Mouse (Mus musculus) E14TG2a.4 (cell line): Measurements from ENCODE around the gene Fbxl22.

Experiments used
- CTCF ChIP-seq: conservative IDR thresholded peaks from 2 replicates; pipeline ENCODE4 v1.5.1; 2014; ENCODE audit warnings: low read length
- NANOG ChIP-seq: IDR thresholded peaks from 2 replicates; pipeline ENCODE4 v1.6.1; 2014; ENCODE audit warnings: borderline replicate concordance, low read length, mixed read lengths
- POU5F1 ChIP-seq: IDR thresholded peaks from 2 replicates; pipeline ENCODE4 v1.6.1; 2014; ENCODE audit warnings: low read length, borderline replicate concordance

DNA sequence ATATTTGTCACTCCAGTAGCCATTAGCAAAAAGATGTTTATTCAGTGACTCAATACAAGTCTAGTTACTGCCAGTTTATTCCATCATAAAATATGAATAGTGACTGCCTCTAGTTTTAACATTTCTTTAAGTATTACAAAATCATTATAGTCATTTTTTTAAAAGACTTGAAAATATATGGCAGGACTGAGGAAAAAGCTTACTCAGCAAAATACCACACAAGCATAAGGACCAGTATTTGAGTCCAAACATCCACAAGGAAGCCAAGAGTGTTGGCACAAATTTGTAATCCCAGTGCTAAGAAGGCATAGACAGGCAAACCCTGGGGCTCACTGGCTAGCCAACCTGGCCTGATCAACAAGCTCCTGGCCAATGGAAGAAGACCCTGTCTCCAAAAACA is 20.4 kb downstream of the Fbxl22 start:
- TF ChIP-seq CTCF (no peak), NANOG (no peak), POU5F1 (no peak)
